Mouse (Mus musculus): ENCODE data around the gene Gpr156.
"Not testable (repeated sequence)": the region's sequence is repeated elsewhere in the genome, so short reads cannot be mapped to it uniquely, and the experiment has no call there.

Gpr156 gene

GRCm38 (mm10) chr16:37956076-37956676 is 39.9 kb downstream of the Gpr156 start:
- no peak overlapping the region for H3K4me3 ChIP-seq (replicated peaks; ENCODE audit: low read length)
- H3K27me3 ChIP-seq (ENCODE audit: insufficient read depth, low read length) = no peaks in the 10 kb centered on the region; the same call in 1 of the 2 replicates
- no peaks in the 10 kb centered on the region for H3K36me3 ChIP-seq (ENCODE audit: insufficient read depth, low read length)
- TF ChIP-seq CTCF (conservative IDR thresholded peaks at IDR 0.05; ENCODE audit: low read length) = no peak
- TF ChIP-seq NANOG (IDR thresholded peaks at IDR 0.05; ENCODE audit: borderline replicate concordance, low read length) = no peak
- TF ChIP-seq POU5F1 (IDR thresholded peaks at IDR 0.05; ENCODE audit: borderline replicate concordance, low read length) = no peak
- H3K9me3 ChIP-seq (ENCODE audit: low read length) = no peaks in the 10 kb centered on the region
- 0 out of 2 replicates have a peak, but pooled peaks cover 10% of the 10 kb centered on the region for H3K4me1 ChIP-seq (replicated peaks; ENCODE audit: low read depth, low read length)

GRCm38 (mm10) chr16:37956751-37957150 is 40.5 kb downstream of the Gpr156 start:
- TF ChIP-seq NANOG (IDR thresholded peaks at IDR 0.05; ENCODE audit: borderline replicate concordance, low read length) (no peak), POU5F1 (IDR thresholded peaks at IDR 0.05; ENCODE audit: borderline replicate concordance, low read length) (no peak), CTCF (conservative IDR thresholded peaks at IDR 0.05; ENCODE audit: low read length) (no peak)
- 0 out of 2 replicates have a peak, but pooled peaks cover 10% of the 10 kb centered on the region for H3K4me1 ChIP-seq (replicated peaks; ENCODE audit: low read depth, low read length)
- H3K4me3 ChIP-seq (replicated peaks; ENCODE audit: low read length) = no peak overlapping the region
- H3K27me3 ChIP-seq (ENCODE audit: insufficient read depth, low read length) = no peaks in the 10 kb centered on the region; the same call in 1 of the 2 replicates
- H3K9me3 ChIP-seq (ENCODE audit: low read length) = no peaks in the 10 kb centered on the region
- no peaks in the 10 kb centered on the region for H3K36me3 ChIP-seq (ENCODE audit: insufficient read depth, low read length)

GRCm38 (mm10) chr16:37962696-37963095 is 46.4 kb downstream of the Gpr156 start:
- H3K27me3 ChIP-seq (ENCODE audit: insufficient read depth, low read length); H3K4me3 ChIP-seq (replicated peaks; ENCODE audit: low read length); H3K36me3 ChIP-seq (ENCODE audit: insufficient read depth, low read length); H3K9me3 ChIP-seq (ENCODE audit: low read length); H3K4me1 ChIP-seq (replicated peaks; ENCODE audit: low read depth, low read length): not testable (repeated sequence)

- no peaks in the 10 kb centered on the region for H3K9me3 ChIP-seq (ENCODE audit: low read length)
- H3K4me3 ChIP-seq (replicated peaks; ENCODE audit: low read length) = no peak overlapping the region
- no peaks in the 10 kb centered on the region for H3K27me3 ChIP-seq (ENCODE audit: insufficient read depth, low read length)
- H3K36me3 ChIP-seq (ENCODE audit: insufficient read depth, low read length) = no peaks in the 10 kb centered on the region
- 0 out of 2 replicates have a peak, but pooled peaks cover 3% of the 10 kb centered on the region for H3K4me1 ChIP-seq (replicated peaks; ENCODE audit: low read depth, low read length)
- TF ChIP-seq POU5F1 (IDR thresholded peaks at IDR 0.05; ENCODE audit: borderline replicate concordance, low read length) = no peak
- TF ChIP-seq NANOG (IDR thresholded peaks at IDR 0.05; ENCODE audit: borderline replicate concordance, low read length) = no peak
Observed at GRCm38 (mm10) chr16:37963331-37964281, 47.3 kb downstream of the Gpr156 start.

- TF ChIP-seq POU5F1 (IDR thresholded peaks at IDR 0.05; ENCODE audit: borderline replicate concordance, low read length) (no peak), CTCF (conservative IDR thresholded peaks at IDR 0.05; ENCODE audit: low read length) (no peak), NANOG (IDR thresholded peaks at IDR 0.05; ENCODE audit: borderline replicate concordance, low read length) (no peak)
- H3K36me3 ChIP-seq (ENCODE audit: insufficient read depth, low read length) = no peaks in the 10 kb centered on the region
- no peaks in the 10 kb centered on the region for H3K9me3 ChIP-seq (ENCODE audit: low read length)
- H3K4me3 ChIP-seq (replicated peaks; ENCODE audit: low read length) = no peak overlapping the region
- no peaks in the 10 kb centered on the region for H3K27me3 ChIP-seq (ENCODE audit: insufficient read depth, low read length)
- H3K4me1 ChIP-seq (replicated peaks; ENCODE audit: low read depth, low read length) = 0 out of 2 replicates have a peak, but pooled peaks cover 3% of the 10 kb centered on the region
Observed at GRCm38 (mm10) chr16:37964380-37965070, 48.2 kb downstream of the Gpr156 start.

GRCm38 (mm10) chr16:37966871-37967270 is 50.6 kb downstream of the Gpr156 start:
- peaks cover 9% of the 10 kb centered on the region; the same call in 1 of the 2 replicates for H3K27me3 ChIP-seq (ENCODE audit: insufficient read depth, low read length)
- H3K36me3 ChIP-seq (ENCODE audit: insufficient read depth, low read length) = no peaks in the 10 kb centered on the region
- H3K9me3 ChIP-seq (ENCODE audit: low read length) = no peaks in the 10 kb centered on the region
- TF ChIP-seq NANOG (IDR thresholded peaks at IDR 0.05; ENCODE audit: borderline replicate concordance, low read length) (no peak), POU5F1 (IDR thresholded peaks at IDR 0.05; ENCODE audit: borderline replicate concordance, low read length) (no peak), CTCF (conservative IDR thresholded peaks at IDR 0.05; ENCODE audit: low read length) (no peak)
- no peak overlapping the region for H3K4me3 ChIP-seq (replicated peaks; ENCODE audit: low read length)
- H3K4me1 ChIP-seq (replicated peaks; ENCODE audit: low read depth, low read length) = 0 out of 2 replicates have a peak, but pooled peaks cover 3% of the 10 kb centered on the region

GRCm38 (mm10) chr16:37967415-37967814 is 51.1 kb downstream of the Gpr156 start:
- no peak for TF ChIP-seq NANOG (IDR thresholded peaks at IDR 0.05; ENCODE audit: borderline replicate concordance, low read length)
- TF ChIP-seq CTCF (conservative IDR thresholded peaks at IDR 0.05; ENCODE audit: low read length) = peak; percentile 63
- TF ChIP-seq POU5F1 (IDR thresholded peaks at IDR 0.05; ENCODE audit: borderline replicate concordance, low read length) = no peak

GRCm38 (mm10) chr16:37971522-37971921 is 55.2 kb downstream of the Gpr156 start:
- Histone ChIP-seq H3K4me1 (replicated peaks; ENCODE audit: low read depth, low read length) (0 out of 2 replicates have a peak, but pooled peaks cover 3% of the 10 kb centered on the region), H3K9me3 (ENCODE audit: low read length) (no peaks in the 10 kb centered on the region), H3K27me3 (ENCODE audit: insufficient read depth, low read length) (peaks cover 19% of the 10 kb centered on the region; the same call in 1 of the 2 replicates), H3K36me3 (ENCODE audit: insufficient read depth, low read length) (no peaks in the 10 kb centered on the region), H3K4me3 (replicated peaks; ENCODE audit: low read length) (no peak overlapping the region)
- no peak for TF ChIP-seq POU5F1 (IDR thresholded peaks at IDR 0.05; ENCODE audit: borderline replicate concordance, low read length)
- TF ChIP-seq NANOG (IDR thresholded peaks at IDR 0.05; ENCODE audit: borderline replicate concordance, low read length) = no peak
- no peak for TF ChIP-seq CTCF (conservative IDR thresholded peaks at IDR 0.05; ENCODE audit: low read length)

More at GRCm38 (mm10) chr16:37967415-37967814, 51.1 kb downstream of the Gpr156 start:
- no peaks in the 10 kb centered on the region for H3K36me3 ChIP-seq (ENCODE audit: insufficient read depth, low read length)
- H3K27me3 ChIP-seq (ENCODE audit: insufficient read depth, low read length) = peaks cover 9% of the 10 kb centered on the region; the same call in 1 of the 2 replicates
- no peak overlapping the region for H3K4me3 ChIP-seq (replicated peaks; ENCODE audit: low read length)
- no peaks in the 10 kb centered on the region for H3K9me3 ChIP-seq (ENCODE audit: low read length)
- 0 out of 2 replicates have a peak, but pooled peaks cover 3% of the 10 kb centered on the region for H3K4me1 ChIP-seq (replicated peaks; ENCODE audit: low read depth, low read length)

All from E14TG2a.4 (cell line).